Mouse (Mus musculus) megakaryocyte-erythroid progenitor cell, adult 5-6 weeks (primary cell): ENCODE results near the gene Glipr2. TPM values are rescaled to one million over a fixed set of nuclear protein-coding genes. Genes with fewer than 3 reads are reported as not detected.

Experiments used
- ATAC-seq: replicated peaks from 2 replicates; pipeline ENCODE4 v1.8.0; 2016; ENCODE audit warnings: mild to moderate bottlenecking, inconsistent platforms; ENCODE audit not compliant: severe bottlenecking, poor library complexity, low FRiP score, low TSS enrichment
- total RNA-seq, 2 experiments: library from RNA; stranded (forward) in 1 of 2; stranded (reverse) in 1 of 2; fragments of 200-1000, 215-1000 nt in 1 of 2; fragments of >200 nt in 1 of 2; fragmentation: Nextera tagmentation in 1 of 2; gene quantifications; 2 replicates each; pipeline ENCODE4 v1.2.3; 2014 to 2017

Gene Glipr2
- total RNA-seq (2014; fragmentation: Nextera tagmentation) (10.9 and 12.6 TPM in 2 replicates), total RNA-seq (2017) (12.2 and 13.9 TPM in 2 replicates)

GRCm38 (mm10) chr4:43957292-43957845 lies at the start of gene Glipr2:
Gene Glipr2 (plus strand): TSS chr4:43957401.
- peak; percentile 83 for ATAC-seq

- no peak for ATAC-seq
Measured at GRCm38 (mm10) chr4:43918221-43918620, 39.0 kb upstream of the Glipr2 start.

DNA sequence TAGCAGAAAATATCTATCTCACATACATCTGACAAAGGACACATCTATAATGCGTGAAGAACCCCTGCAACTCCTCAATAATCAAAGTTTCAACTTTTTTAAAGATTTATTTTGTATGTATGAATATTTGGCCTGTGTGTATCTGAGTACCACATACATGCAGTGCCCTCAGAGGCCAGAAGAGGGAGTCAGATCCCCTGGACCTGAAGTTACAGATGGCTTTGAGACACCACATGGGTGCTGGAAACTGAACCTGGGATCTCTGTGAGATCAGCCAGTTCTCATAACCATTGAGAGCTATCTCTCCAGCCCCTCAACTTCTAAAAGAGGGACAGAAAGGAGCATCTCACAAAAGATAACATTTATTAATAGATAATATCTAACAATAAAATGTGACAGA lies 36.6 kb upstream of the Glipr2 start:
- no peak for ATAC-seq

GRCm38 (mm10) chr4:43925125-43925524 lies 32.1 kb upstream of the Glipr2 start:
- ATAC-seq = no peak

GRCm38 (mm10) chr4:43925779-43926178 lies 31.4 kb upstream of the Glipr2 start:
- ATAC-seq = peak; percentile 81

- ATAC-seq = peak; percentile 79
Measured at GRCm38 (mm10) chr4:43927826-43928225, 29.4 kb upstream of the Glipr2 start.

- ATAC-seq = no peak
Measured at GRCm38 (mm10) chr4:43931877-43932276, 25.3 kb upstream of the Glipr2 start.

DNA sequence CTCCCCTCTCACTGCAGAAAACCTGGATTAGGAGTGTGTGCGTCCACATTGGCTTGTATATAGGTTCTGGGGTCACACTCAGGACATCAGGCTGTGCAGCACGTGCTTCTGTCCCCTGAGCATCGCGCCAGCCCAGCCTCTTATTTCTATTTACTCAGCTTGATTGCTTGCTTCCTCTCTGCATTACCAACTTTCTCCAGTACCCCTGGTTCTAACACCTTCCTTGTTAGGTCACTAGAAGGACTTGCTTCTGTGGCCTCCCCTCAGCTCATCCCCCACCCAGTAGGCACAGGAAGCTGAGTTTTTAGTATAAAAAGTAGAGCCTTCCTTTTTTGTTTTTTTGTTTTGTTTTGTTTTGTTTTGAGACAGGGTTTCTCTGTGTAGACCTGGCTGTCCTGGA lies 21.0 kb upstream of the Glipr2 start:
- no peak for ATAC-seq

GRCm38 (mm10) chr4:43936749-43937674 lies 20.2 kb upstream of the Glipr2 start:
- peak; percentile 91 for ATAC-seq

DNA sequence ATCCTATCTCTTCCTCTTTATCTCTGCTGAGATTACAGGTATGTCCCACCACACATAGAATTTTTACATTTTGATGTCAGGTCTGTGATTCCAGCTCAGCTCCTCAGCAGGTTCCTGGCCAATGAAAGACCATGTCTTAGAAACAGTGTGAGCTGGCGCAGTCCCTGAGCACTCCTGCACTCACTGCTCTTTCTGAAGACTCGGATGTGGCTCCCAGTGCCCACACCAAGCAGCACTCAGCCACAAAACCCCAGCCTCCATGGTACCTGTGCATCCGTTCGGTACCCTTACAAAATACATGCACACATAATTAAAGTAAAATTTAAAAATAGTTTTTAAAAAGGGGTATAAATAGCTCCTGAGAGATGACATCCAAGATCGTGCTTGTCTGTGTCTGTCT lies 15.9 kb upstream of the Glipr2 start:
- ATAC-seq = no peak

GRCm38 (mm10) chr4:43942421-43942820 lies 14.8 kb upstream of the Glipr2 start:
- ATAC-seq = no peak

DNA sequence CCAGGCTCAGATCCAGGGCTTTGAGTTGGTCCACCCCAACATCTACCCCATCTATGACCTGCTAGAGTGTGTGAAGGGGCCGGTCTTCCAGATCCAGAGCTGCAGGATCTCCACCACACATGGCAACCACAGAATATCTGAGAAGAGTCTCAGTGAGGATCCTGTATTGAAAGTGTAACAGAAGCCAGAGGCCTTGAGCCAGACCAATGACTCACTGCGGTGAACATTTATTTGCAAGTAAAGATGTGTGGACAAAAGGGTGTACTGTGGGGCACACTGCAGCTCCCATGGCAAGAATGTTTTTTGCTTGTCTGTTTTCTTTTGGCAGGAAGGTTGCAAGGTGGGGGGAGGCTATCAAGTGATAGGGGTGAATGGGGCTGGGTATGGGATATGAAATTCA lies 9.6 kb upstream of the Glipr2 start:
- no peak for ATAC-seq

- peak; percentile 16; the same call in 1 of the 2 replicates for ATAC-seq
Measured at GRCm38 (mm10) chr4:43957846-43958461, 753 bp downstream of the Glipr2 start.

GRCm38 (mm10) chr4:43959523-43960179 lies 2.5 kb downstream of the Glipr2 start:
- no peak for ATAC-seq

DNA sequence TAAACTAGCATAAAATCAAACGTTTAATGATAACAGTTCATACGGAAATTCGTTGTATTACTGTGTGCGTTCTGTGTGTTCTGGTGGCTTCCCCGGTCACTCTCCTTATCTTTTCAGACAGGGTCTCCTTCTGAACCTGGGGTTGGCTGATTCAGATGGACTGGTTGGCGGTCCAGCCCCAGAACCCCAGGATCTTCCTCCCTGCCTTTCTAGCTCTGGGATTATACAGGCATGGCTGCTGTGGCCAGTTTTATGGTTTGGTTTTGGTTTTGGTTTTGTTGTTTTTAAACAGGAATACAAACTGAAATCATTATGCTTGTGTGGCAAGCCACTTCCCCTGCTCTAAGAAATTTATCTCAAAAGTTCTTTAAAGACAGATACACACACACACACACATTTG lies 3.0 kb downstream of the Glipr2 start:
- ATAC-seq = peak; percentile 32; the same call in 1 of the 2 replicates

GRCm38 (mm10) chr4:43964326-43964833 lies 7.2 kb downstream of the Glipr2 start:
- ATAC-seq = peak; percentile 90

DNA sequence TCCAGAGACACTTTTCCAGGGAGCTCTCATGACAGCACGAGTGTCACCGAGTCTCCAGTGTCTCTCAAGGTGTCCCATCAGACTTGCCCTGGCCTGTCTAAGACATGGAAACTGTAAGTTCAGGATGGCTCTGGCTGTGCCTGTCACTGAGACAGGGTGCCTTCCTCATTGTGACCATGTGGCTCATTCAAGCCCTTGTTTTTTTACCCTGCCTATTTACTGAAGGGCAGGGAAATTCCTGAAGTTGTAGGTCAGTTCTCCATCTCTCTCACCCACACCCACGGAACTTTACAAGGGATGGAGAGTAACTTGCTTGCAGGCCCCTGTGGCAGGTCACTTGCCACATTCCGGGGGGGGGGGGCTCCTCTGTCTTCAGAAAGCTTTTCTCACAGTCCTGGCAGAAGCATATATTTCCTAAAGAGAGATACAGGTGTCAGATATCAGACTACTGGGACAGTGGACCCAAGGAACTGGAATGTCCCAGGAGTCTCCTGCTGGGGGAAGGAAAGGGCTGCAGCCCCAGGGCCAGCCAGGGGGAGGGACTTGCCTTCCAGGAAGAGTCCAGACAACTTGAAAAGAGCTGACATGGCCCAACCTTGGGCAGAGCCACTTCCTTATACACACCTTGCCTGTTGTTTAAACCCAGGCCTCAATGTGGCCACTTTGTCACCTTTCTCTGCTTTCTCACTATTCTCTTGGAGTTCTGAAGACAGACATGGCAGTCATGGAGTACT lies 7.9 kb downstream of the Glipr2 start:
- ATAC-seq = no peak

- no peak for ATAC-seq
Measured at GRCm38 (mm10) chr4:43965856-43966535, 8.8 kb downstream of the Glipr2 start.
